Mouse (Mus musculus): ENCODE results near the gene Bcl2a1b. TPM values are rescaled to one million over a fixed set of nuclear protein-coding genes. Genes with fewer than 3 reads are reported as not detected.
"Not testable (repeated sequence)": the region's sequence is repeated elsewhere in the genome, so short reads cannot be mapped to it uniquely, and the experiment has no call there.

The Bcl2a1b gene
- polyA plus RNA-seq, 1 experiment from 2014 or later = 0.73 TPM

- peak; percentile 8; the same call in 1 of the 2 replicates for ATAC-seq
- H3K4me3 ChIP-seq (replicated peaks); H3K9me3 ChIP-seq; H3K4me2 ChIP-seq (replicated peaks); H3K27me3 ChIP-seq; H3K4me1 ChIP-seq (replicated peaks); H3K36me3 ChIP-seq; H3K9ac ChIP-seq (replicated peaks); H3K27ac ChIP-seq: not testable (repeated sequence)
- WGBS = 22% methylated on average over 1 of the region's 1 CpGs
Observed at GRCm38 (mm10) chr9:89212428-89212827, 13.4 kb downstream of the Bcl2a1b start.

DNA sequence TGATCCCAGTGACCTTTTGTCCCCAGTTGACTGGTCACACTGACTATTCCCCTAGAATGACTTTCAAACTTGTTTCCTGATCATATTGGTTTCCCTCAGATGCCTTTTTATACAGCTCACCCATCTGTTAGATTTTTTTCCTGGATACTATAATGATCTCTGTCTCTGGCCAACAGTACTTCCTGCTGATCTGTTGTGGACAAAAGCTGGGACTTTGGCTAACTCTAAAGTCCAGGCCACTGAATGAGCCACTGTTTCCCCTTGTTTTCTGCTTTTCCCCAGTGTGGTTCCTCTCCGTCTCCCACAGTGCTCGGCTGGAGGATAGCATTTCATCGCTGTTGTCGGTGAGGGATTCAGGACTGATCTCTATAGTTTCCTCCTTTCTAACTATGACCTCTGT lies 19.2 kb downstream of the Bcl2a1b start:
- H3K36me3 ChIP-seq; H3K9ac ChIP-seq (replicated peaks); H3K9me3 ChIP-seq; H3K4me2 ChIP-seq (replicated peaks); H3K27me3 ChIP-seq; ATAC-seq; H3K27ac ChIP-seq; H3K4me3 ChIP-seq (replicated peaks); H3K4me1 ChIP-seq (replicated peaks): not testable (repeated sequence)
- WGBS = 90% methylated on average over 4 of the region's 4 CpGs

DNA sequence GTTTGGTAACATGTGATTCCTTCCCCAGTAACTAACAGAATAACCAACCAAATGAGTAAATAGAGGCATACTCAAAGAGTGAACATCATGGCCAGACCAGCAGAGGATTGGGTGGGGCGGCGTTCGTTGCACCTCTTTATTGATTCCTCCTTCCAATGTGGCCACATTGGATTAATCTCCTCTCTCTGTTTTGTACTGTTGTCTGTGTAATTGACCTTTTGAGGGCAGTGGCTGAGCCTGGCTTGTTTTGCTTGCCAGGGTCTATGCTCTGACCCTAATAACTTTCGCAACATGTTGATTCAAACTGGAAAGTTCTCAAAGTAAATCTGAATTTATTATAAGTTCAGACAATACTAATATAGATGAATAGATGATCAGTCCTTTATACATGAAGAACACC lies 20.7 kb downstream of the Bcl2a1b start:
- not testable (repeated sequence) for H3K4me3 ChIP-seq (replicated peaks); H3K9ac ChIP-seq (replicated peaks); H3K27me3 ChIP-seq; ATAC-seq; H3K9me3 ChIP-seq; H3K4me1 ChIP-seq (replicated peaks); H3K4me2 ChIP-seq (replicated peaks); H3K36me3 ChIP-seq; H3K27ac ChIP-seq
- WGBS = 92% methylated on average over 4 of the region's 4 CpGs

- not testable (repeated sequence) for H3K27ac ChIP-seq; H3K27me3 ChIP-seq; H3K4me2 ChIP-seq (replicated peaks); H3K9ac ChIP-seq (replicated peaks); ATAC-seq; H3K9me3 ChIP-seq; H3K4me1 ChIP-seq (replicated peaks); H3K4me3 ChIP-seq (replicated peaks); H3K36me3 ChIP-seq
- 93% methylated on average over 6 of the region's 6 CpGs for WGBS
Observed at GRCm38 (mm10) chr9:89220704-89221287, 21.8 kb downstream of the Bcl2a1b start.

GRCm38 (mm10) chr9:89226071-89226470 lies 27.1 kb downstream of the Bcl2a1b start:
- Histone ChIP-seq H3K4me2 (replicated peaks) (no peak overlapping the region), H3K27me3 (no peaks in the 10 kb centered on the region), H3K9me3 (no peaks in the 10 kb centered on the region), H3K9ac (replicated peaks) (no peak overlapping the region), H3K27ac (no peak overlapping the region), H3K36me3 (no peaks in the 10 kb centered on the region), H3K4me1 (replicated peaks) (no peaks in the 10 kb centered on the region), H3K4me3 (replicated peaks) (no peak overlapping the region)
- peak; percentile 70; the same call in 1 of the 2 replicates for ATAC-seq
- WGBS = 67% methylated on average over 4 of the region's 4 CpGs

DNA sequence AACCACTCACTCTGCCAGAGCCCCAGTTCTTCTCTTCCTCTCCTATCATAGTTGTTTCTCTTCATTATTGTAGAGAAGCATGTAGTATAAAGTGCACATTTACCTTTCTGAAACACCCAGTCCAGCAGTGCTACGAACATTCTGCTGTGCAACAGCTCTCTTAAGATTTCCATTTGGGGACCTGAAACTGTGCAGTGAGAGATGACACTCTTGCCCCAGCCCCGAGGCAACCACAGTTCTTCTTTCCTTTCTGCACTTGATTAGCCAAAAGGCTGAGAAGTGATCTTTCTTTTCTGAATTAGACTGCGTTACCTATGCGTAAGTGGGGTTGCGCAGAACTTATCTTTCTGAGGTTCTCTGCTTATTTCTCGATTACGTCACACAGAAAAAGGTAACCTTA lies 29.1 kb downstream of the Bcl2a1b start:
- Histone ChIP-seq H3K9me3 (no peaks in the 10 kb centered on the region), H3K9ac (replicated peaks) (no peak overlapping the region), H3K36me3 (no peaks in the 10 kb centered on the region), H3K27me3 (no peaks in the 10 kb centered on the region), H3K4me1 (replicated peaks) (no peaks in the 10 kb centered on the region), H3K27ac (no peak overlapping the region), H3K4me3 (replicated peaks) (no peak overlapping the region), H3K4me2 (replicated peaks) (no peak overlapping the region)
- WGBS = 91% methylated on average over 7 of the region's 7 CpGs
- no peak for ATAC-seq

DNA sequence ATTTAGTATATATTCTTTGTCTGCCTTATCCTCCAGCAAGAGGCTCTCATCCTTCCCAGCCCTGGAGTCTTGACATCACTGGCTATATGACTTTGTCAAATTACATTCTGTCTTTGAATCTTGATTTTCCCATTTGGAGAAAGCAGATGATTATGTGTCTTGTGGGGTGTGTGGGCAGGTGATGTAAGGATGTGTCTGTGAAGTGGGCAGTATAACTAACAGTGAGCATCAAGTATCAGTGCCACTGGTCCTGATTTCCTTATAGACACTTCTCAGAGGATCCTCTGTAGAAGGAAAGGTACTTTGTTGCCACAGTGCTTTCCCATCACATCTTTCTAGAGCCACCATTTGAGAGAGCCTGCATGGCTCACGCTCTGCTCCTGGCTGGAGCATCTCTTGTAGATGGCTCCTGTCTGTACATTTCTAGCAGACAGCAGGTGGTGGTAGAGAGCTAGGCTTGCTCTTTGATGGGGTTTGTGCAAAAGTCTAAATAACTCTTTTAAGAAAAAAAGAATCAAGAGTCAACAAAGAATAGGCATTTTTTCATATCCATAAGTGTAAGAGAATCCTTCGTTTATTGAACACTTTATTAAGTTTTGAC lies 32.0 kb downstream of the Bcl2a1b start:
- H3K27me3 ChIP-seq; H3K4me1 ChIP-seq (replicated peaks); H3K27ac ChIP-seq; H3K4me3 ChIP-seq (replicated peaks); H3K4me2 ChIP-seq (replicated peaks); H3K9ac ChIP-seq (replicated peaks); H3K36me3 ChIP-seq; H3K9me3 ChIP-seq: not testable (repeated sequence)
- ATAC-seq = peak; percentile 68; the same call in 1 of the 2 replicates
- 62% methylated on average over 2 of the region's 2 CpGs for WGBS

- not testable (repeated sequence) for H3K4me2 ChIP-seq (replicated peaks); ATAC-seq; H3K27ac ChIP-seq; H3K4me1 ChIP-seq (replicated peaks); H3K27me3 ChIP-seq; H3K36me3 ChIP-seq; H3K4me3 ChIP-seq (replicated peaks); H3K9ac ChIP-seq (replicated peaks); H3K9me3 ChIP-seq
- 94% methylated on average over 4 of the region's 4 CpGs for WGBS
Observed at GRCm38 (mm10) chr9:89237131-89237530, 38.1 kb downstream of the Bcl2a1b start.

GRCm38 (mm10) chr9:89238976-89239505 lies 40.0 kb downstream of the Bcl2a1b start:
- H3K9me3 ChIP-seq; ATAC-seq; H3K4me3 ChIP-seq (replicated peaks); H3K4me2 ChIP-seq (replicated peaks); H3K4me1 ChIP-seq (replicated peaks); H3K9ac ChIP-seq (replicated peaks); H3K36me3 ChIP-seq; H3K27ac ChIP-seq; H3K27me3 ChIP-seq: not testable (repeated sequence)
- WGBS = 88% methylated on average over 4 of the region's 5 CpGs

GRCm38 (mm10) chr9:89240516-89241019 lies 41.6 kb downstream of the Bcl2a1b start:
- H3K9ac ChIP-seq (replicated peaks); H3K27me3 ChIP-seq; H3K4me2 ChIP-seq (replicated peaks); H3K4me1 ChIP-seq (replicated peaks); H3K4me3 ChIP-seq (replicated peaks); H3K36me3 ChIP-seq; H3K27ac ChIP-seq; ATAC-seq; H3K9me3 ChIP-seq: not testable (repeated sequence)
- WGBS = 85% methylated on average over 3 of the region's 3 CpGs

GRCm38 (mm10) chr9:89253400-89253799 lies 54.4 kb downstream of the Bcl2a1b start:
- no peaks in the 10 kb centered on the region for H3K36me3 ChIP-seq
- no peak overlapping the region for H3K9ac ChIP-seq (replicated peaks)
- no peaks in the 10 kb centered on the region for H3K9me3 ChIP-seq
- no peak overlapping the region for H3K27ac ChIP-seq
- ATAC-seq = no peak
- no peaks in the 10 kb centered on the region for H3K27me3 ChIP-seq
- 96% methylated on average over 2 of the region's 2 CpGs for WGBS
- no peaks in the 10 kb centered on the region for H3K4me1 ChIP-seq (replicated peaks)
- no peak overlapping the region for H3K4me3 ChIP-seq (replicated peaks)
- H3K4me2 ChIP-seq (replicated peaks) = no peak overlapping the region

- H3K36me3 ChIP-seq = no peaks in the 10 kb centered on the region
- no peaks in the 10 kb centered on the region for H3K9me3 ChIP-seq
- no peak overlapping the region for H3K4me2 ChIP-seq (replicated peaks)
- H3K4me1 ChIP-seq (replicated peaks) = no peaks in the 10 kb centered on the region
- no peak overlapping the region for H3K4me3 ChIP-seq (replicated peaks)
- no peak overlapping the region for H3K9ac ChIP-seq (replicated peaks)
- no peak overlapping the region for H3K27ac ChIP-seq
- WGBS = 92% methylated on average over 12 of the region's 12 CpGs
- no peak for ATAC-seq
- no peaks in the 10 kb centered on the region for H3K27me3 ChIP-seq
Observed at GRCm38 (mm10) chr9:89256556-89257335, 57.7 kb downstream of the Bcl2a1b start.
